Mouse (Mus musculus) thymus, postnatal 0 days (tissue): ENCODE results near the gene Castor1. TPM values are rescaled to one million over a fixed set of nuclear protein-coding genes. Genes with fewer than 3 reads are reported as not detected.
A peak's percentile ranks its signal among the peaks of the same experiment; 100 is the strongest.
"Not testable (repeated sequence)": the region's sequence is repeated elsewhere in the genome, so short reads cannot be mapped to it uniquely, and the experiment has no call there.

Experiments
- DNase-seq: peaks from one replicate; pipeline ENCODE4 v3.0.0-alpha.2; 2015; ENCODE audit warnings: low spot score
- polyA plus RNA-seq: library from polyadenylated mRNA; unstranded; fragments of >200 nt; fragmentation: Nextera tagmentation; extraction: Ambion mirVana; gene quantifications from 2 replicates; pipeline ENCODE4 v1.2.1, GENCODE M21; 2015

The Castor1 gene
- polyA plus RNA-seq: 37.9 and 45.8 TPM in 2 replicates

DNA sequence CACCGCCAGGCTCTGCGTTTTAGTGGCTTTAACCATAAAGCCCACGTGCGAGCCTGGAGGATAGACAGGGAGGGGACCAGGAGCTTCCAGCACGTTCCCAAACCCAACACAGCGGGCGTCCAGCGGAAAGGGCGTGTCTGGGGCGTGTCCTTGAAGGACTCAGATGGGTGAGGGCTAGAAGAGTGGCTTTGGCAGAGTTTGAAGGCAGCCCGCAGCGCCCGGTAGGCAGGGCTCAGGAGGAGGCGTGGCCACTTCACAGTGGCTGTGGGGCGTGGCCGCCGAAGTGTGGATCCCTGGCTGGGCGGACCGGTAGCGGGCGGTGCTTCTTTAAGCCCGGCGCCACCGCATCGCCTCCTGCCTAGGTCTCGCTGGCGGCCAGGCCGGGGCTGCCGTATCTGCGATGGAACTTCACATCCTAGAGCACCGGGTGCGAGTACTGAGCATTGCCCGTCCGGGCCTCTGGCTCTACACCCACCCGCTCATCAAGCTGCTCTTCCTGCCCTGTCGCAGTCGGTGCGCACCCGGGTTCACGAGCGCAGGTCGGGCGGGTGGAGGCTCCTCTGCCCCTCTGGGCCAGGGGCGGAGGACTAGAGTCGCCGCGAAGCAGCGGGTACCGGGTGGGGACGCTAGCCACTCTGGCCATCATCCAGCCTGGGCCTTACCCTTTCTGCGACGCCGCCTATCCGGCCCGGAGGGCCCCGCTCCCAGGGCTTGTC, at the start of gene Castor1:
Gene Castor1 (plus strand): TSS at position 312 of the 716 bp plus-strand sequence.
- DNase-seq: peak; percentile 81

DNA sequence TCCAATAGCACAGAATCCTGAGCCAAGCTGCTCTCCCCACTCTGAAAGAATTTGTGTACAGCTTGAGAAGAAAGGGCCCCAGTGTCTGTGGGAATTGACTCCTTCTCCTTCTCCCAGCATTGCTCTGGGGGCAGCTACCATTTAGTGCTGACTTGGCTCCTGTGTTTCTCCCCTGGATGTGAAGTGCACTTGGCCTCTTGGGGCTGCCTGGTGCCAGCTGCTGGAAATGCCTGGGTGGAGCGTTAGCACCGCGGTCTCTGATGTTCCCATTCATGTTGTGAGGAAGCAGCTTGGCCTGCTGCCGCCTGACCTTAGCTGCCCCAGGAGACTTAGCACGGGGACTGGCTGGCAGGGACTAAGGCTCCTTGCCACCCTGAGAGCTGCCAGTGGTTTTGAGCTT, 43.4 kb upstream of the Castor1 start:
- no peak for DNase-seq

DNA sequence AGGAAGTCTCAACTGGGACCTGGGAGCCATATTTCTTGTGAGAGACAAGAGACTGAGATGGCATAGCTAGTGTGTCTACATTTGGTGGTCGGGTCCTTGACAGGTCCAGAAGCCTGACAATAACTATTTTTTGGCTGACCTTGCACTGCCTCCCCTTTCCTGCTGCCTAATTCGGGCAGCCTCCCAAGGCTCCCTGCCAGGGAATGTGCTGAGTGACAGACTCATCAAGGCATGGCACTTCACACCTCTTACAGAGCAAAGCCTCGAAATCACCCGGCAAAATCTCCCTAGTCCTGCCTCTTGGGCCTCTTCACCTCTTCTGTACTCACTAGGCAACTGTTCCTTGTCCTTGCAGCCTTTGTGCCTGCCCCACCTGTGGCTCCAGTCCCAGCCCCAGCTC, 40.3 kb upstream of the Castor1 start:
- DNase-seq: no peak

DNA sequence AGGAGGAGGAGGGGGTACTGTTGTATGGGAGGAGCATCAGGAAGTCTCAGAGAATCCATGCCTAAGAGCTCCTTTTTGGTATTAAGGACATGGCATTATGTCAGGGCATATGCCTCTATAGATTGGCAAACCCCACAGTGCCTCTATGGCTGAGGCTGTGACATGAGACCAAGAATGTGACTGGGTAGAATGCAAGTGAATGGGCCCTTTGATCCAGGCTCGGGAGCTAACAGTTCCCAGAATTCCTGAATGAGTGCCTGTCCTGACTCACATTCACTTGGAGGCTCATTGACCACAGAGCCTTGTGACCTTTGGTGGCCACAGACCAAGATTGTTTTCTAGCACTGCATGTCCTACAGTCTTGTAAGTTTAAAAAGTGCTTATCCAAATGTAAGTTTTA, 36.0 kb upstream of the Castor1 start:
- DNase-seq: no peak

DNA sequence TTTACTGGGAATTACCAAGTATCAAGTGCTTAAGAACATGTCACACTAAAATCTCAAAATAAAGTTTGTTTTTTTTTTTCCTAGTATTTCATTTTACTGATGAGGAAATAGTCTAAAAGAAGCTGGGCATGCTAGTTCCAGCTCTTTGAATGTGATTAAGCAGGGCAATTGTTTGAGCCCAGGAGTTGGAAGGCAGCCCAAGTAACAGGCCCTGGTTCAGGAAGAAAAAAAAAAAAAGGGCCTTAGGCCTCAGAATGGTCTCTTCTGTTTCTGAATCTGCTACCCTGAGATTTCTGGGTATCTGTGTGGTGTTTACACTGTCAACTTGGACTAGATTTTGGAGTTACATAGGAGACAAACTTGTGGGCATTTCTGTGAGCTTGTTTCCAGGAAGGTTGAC, 34.5 kb upstream of the Castor1 start:
- DNase-seq: no peak

DNA sequence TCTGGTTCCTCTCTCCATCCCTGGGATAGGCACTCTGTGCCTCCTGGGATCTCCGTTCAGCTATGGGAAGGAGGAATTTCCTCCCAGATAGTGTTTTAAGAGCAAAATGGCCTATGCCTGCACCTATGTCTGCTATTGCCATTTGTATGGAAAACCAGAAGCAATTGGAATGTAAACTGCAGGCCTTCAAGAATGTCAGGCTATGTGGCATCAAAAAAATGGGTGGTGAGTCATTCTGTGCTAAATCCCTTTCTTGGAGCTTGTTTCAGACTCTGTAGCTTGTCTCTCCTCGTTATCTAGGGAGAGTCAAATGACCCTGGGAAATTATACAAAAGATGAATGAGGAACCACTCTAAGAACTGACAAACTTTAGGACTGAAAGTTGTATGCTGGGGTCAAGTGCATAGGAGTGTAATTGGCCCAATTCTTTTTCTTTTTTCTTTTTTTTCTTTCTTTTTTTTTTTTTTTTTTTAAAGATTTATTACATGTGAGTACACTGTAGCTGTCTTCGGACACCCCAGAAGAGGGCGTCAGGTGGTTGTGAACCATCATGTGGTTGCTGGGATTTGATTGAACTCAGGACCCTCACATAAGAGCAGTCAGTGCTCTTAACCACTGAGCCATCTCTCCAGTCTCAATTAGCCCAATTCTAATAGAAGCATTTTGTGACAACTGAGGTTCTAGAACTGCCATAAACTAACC, 33.6 kb upstream of the Castor1 start:
- DNase-seq: no peak

DNA sequence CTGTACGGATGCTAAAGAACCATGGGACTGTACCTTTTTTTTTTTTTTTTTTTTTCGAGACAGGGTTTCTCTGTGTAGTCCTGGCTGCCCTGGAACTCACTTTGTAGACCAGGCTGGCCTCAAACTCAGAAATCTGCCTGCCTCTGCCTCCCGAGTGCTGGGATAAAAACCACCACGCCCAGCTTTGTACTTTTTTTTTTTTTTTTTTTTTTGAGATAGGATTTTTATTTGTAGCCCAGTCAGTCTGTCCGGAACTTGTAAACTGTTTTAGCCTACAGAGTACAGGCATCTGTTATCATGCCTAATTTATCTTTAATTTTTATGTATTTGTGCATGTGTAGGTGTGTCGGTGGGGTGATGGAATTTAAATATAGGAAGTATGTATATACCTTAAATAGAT, 32.5 kb upstream of the Castor1 start:
- DNase-seq: not testable (repeated sequence)

DNA sequence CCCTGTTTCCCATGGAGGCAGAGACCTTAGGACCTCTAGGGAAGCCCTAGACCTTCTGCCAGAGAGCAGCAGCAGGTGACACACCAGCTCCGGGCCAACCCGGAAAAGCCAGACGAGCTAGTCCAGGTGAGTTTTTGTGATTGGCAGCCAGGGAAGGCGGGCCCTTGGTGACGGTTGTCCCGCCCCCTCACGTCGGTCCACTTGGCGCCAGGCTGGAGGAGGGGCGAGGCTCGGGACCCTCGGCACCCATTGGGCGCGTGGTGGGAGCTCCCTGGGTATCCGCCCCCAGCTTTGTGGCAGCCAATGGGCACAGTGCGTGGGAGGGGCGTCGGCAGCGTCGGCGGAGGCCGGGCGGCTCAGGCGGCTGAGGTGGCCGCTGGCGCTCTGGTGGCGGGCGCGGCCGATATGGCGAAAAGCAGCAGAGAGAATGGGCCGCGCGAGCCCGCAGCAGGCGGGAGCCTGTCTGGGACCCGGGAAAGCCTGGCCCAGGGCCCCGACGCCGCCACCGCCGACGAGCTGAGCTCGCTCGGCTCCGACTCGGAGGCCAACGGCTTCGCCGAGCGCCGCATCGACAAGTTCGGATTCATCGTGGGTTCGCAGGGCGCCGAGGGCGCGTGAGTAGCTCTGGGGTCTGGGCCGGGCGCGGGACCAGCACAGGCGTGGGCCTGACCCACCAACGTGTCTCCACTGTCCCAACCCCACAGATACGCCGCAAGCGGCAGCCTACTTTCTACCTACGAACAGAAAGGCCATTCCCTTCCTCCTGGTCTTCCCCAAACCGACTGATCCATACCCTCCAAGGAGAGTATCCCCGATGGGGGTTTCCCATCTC, 31.3 kb upstream of the Castor1 start, which contains the start of gene Tbc1d10a:
Gene Tbc1d10a (plus strand): TSS at position 304 of the 832 bp plus-strand sequence.
- peak; percentile 99 for DNase-seq

DNA sequence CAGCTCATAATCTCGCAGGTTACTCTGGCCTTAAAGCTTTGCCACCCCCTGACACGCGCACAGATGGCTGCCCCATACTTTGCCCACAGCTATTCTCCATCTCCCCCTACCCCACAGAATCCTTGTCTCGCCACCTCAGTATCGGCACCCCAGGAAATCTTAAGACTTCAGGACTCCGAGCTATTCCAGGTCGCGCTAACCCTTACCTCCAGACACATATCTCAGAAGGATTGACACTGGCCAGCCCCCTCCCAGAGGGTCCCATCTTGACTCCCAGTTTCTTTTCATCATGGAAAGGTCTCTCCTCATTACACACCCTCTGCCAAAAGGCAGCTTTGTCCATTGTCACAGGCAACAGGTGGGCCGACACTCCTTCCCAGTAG, 30.7 kb upstream of the Castor1 start:
- no peak for DNase-seq

DNA sequence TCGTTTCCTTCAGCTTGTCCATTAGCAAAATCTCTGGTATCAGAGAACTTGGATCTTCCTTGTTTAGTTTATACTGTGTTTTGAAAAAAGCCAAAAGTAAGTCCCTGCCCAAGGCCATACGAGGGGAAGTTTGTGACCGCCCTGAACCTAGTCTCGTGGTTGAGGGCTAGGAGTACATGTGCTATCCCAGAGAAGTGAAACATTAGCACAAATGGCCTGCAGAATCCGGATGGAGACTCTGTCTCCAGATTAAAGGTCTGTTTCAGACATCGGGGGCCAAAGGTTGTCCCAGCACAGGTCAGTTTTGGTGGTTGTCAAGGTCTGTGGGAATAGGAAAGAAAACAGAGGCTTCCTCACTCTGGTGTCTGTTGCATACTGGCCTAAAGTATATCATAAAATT, 28.8 kb upstream of the Castor1 start:
- no peak for DNase-seq

DNA sequence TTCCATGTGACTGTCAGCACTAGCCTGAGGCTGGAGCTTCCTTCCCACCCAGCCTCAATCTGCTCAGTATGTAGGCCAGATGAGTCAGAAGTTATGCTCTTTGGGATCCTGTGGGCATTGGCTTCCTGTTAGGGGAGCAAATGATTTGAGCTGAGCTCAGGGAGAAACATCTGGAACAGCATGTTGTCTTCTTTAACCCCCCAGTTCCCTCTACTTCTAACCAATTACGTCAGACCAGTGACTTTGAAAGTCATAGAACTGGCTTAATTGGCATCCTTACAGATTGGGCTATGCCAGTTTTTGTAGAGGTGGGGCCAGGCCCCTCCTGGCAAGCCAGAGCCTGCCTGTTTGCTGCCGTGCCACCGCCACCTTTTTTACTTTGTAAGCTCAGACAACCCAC, 27.3 kb upstream of the Castor1 start:
- DNase-seq: no peak

DNA sequence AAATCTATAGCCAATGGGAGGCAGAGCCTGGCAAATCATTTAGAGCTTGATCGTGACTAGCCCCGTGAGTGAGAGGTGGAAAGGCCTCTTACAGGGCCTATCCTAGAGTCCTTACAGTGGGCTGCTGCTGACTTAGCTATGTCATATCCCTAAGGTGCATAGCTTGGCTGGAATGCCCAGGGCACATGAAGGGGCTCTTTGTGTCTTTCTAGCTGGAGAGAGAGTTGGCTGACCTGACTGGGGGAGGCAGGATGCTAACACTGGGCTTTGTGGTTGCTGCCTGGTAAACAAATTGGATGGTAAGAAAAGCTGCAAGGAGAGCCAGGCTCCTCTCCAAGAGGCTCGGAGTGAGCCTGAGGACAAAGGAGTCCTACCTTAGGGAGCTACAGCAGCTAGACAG, 25.3 kb upstream of the Castor1 start:
- no peak for DNase-seq

DNA sequence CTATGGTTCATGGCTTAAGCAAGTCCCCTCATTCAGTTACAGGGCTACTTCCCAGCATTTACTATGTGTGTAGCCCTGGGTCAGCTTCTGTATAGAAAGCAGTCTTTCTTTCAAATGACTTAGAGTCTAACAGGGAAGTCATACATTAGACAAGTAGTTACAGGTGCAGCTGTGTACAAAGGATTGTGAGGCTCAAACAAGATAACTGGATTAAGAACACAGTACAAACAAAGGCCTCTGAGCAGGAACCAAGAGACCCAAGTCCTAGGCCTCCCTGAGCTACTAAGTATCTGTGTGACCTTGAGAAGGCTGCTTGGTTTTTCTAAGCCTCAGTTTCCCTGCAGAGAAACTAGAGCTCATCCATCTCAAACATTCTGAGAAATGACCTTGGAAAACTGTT, 24.6 kb upstream of the Castor1 start:
- no peak for DNase-seq

DNA sequence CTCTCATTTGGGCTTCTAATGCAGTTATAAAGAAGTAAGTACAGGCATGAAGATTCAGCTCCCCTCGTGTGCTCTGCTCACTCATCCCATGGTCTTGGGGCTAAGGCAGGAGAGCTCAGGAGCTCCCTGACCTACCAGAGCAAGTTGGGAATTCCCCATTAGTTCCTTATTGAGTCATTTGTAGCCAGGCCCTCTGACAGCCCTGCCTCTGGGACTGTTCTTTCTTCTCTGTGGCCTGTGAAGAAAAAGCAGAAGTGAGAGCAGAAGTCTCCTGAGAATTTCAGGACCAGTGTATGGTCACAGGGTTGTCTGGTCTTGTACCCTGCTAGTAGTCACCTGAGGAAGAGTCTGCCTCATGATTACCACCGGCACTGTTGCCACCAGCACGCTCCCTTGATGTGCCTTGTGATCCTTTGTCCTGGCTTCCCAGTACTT, 22.4 kb upstream of the Castor1 start:
- no peak for DNase-seq

DNA sequence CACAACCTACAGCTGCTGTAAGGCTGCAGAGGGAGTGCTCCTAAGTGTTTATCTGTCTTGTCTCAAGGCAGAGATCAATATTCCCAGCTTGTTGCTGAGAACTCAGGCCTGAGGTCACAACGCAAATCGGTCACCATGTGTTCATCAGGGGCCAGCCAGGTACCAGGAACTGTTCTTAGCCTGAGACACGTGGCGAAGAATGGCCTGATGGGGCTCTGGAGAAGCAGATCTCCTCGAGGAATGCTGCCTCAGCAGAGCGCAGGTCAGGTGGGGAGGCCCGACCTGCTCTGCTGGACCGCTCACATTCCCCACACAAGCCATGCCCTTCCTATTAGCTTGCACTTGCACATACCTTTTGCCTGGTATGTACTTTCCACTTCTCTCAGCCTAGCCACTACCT, 21.4 kb upstream of the Castor1 start:
- DNase-seq: no peak

DNA sequence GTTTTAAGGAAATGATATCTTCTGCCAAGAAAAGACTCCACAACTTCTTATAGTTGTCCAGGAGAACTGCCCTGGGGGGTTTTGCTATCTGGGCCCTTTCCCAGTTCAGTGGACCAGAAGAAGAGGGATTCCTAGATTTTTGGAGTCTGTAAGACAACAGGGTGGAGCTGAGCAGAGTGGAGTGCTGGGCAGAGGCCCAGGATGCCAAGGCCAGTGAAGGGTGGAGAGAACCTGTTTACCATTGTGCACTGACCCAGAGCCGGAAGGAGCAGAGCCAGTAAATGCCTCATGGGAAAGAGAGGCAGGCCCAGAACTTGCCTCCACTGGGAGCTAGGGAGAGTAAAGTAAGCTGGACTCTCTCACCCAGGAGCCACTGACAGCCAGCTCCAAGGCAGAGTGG, 20.3 kb upstream of the Castor1 start:
- DNase-seq: no peak

DNA sequence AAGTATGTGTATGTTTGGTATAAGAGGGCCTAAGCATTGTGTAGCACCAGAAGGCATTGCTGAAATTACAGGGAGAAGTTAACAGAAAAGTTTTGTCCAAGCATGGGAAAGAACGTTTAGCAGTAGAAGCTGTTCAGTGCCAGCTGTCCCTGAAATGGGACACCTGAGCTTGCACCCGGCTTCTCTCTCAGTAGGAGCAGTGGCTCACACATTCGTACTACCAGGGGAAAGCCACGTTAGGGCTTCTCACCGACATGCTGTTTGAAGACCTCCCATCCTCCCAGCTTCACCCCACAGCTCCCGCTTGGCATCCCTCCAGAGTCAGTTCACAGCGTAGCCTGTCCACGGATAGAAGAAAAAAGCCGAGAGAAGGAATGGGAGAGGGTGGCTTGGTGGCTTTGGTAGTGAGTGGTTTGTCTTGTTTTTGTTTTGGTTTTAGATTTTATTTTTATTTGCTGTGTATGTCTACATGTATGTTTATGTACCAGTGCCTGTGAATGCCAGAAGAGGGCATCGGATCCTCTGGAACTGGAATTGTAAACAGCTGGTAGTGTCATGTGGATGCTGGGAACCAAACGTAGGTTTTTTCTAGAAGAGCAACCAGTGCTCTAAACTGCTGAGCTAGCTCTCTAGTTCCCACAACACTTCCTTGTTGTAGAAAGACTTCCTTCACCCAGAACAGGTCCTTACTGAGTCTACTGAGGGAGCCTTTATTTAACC, 15.9 kb upstream of the Castor1 start:
- DNase-seq: no peak

DNA sequence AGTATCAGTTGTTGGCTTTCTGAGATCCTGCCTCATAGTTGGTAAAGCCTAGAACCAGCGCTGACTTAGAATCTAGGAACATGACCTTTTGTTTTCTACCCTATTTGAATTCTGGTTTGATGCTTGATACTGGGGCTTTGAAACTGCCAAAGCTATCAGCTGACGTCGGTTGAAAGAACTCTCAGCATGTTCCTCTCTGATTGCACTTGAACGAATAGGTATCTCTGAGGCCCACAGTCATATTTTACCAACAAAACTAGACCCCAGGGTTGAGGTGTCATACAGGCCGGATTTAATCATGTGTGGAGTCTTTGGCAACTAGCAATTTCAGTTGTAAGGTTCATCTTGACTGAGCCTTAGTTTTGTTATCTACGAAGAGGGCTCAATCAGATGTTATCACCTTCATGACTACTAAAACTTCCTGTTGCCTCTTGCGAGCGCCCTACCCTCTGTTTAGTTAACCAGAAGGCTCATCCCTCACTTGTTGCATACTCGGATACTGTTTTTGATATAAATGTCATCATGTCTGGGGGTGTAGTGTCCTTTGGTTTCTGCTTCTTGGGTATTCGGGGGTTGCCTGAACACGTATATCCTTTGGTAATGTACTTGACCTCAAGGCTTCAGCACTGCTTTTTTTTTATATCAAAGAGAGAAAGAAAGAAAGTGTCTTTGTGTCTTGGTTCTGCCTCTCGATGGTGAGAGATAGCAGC, 14.9 kb upstream of the Castor1 start:
- DNase-seq: peak; percentile 42

DNA sequence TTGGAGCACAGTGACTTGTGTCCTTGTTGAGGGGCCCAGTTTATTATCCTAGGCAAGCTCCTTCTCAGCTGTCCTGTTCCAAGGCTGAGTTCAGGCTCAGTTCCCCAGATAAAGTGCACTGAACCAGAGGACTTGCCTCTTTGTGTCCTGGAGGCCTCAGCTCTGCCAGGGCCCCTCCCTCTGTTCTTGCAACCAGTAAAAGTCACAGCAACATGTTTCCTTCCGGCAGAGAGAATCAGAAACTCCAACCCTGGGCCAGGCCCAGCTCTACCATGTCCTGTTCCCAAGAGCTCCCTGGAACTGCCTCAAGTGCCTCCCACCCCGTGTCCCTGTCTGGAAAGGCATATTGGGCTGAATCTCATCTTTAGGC, 14.3 kb upstream of the Castor1 start:
- peak; percentile 53 for DNase-seq

DNA sequence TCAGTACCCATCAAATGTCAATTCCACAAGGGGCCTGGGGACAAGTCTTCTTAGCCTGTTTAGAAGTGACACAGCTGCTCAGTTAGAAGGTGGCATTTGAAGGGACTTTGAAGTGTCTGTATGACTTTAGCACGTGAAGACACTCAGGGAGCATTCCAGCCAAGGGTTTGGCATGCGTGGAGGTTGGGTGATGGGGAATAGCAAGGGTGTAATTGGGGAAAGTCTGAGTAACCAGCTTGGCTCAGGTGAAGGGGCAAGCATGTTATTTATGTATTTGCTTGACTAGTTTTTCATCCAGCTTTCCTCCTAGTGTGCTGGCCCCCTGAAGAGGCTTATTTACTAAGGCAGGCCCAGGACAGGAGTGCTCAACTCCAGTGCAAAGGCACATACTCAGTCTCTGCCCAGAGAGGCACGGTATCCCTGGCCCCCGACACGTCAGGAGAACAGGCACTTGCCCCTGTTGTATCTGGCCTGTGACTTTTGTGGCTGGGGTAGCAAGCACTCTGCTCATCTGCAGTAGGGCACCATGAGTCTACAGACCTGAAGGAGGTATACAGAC, 12.8 kb upstream of the Castor1 start:
- DNase-seq: no peak
